Mouse (Mus musculus): ENCODE measurements at regions not wholly inside any gene's neighbourhood (a gene's known extent, or its start where the extent isn't known, plus 50 kb on each side); places are given as distances from the start of the nearest gene placed in this dataset.

DNA sequence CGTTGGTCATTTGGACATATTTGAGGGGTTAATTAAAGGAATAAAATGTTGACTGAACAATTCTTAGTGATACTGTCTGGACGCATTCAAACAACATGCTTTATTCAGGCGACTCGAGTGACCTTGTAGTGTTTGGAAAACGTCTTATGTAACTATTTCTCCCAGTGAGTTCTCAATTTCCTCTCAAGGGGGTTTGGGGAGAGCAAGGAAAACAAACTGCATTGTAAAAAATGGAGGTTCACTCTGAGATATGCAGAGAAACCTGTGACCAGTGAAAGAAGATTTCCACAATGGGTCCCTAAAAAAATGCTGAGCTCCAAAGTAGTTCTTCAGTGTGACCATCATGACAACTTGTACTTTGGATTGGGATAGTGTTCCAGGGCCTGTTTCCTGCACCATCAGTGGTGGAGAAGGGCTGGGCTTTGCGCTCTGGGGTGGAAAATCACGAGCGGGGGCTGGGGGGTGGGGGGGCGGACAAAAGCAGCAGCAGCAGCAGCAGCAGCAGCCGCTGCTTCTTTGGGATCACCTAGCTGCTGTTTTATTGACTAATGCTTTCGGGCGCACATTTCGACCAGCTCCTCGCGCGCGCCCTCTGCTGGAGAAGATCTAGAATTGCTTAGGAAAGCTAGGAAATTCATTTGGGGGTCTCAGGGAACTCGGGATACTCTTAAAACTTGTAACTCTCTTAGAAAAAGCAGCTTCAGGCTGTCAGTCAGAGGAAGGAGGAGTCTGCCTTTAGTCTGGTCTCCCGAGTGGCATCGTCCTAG, 100.6 kb upstream of the Ralgapa2 start:
- Histone ChIP-seq H3K4me1 (ENCODE audit: control insufficient read depth, insufficient read depth, low read length) (peaks cover 4% of the 10 kb centered on the region; the same call in 1 of the 2 replicates), H3K27ac (ENCODE audit: low read depth, low read length) (no peak overlapping the region), H3K4me3 (ENCODE audit: low read length) (peak overlapping the region; percentile 22), H3K9me3 (ENCODE audit: control insufficient read depth, low read length) (no peaks in the 10 kb centered on the region), H3K27me3 (ENCODE audit: control insufficient read depth, insufficient read depth, low read length) (no peaks in the 10 kb centered on the region), H3K9ac (ENCODE audit: low read depth, low read length) (no peak overlapping the region), H3K36me3 (ENCODE audit: control insufficient read depth, insufficient read depth, low read length) (no peaks in the 10 kb centered on the region), H3K4me2 (replicated peaks; ENCODE audit: low read depth, low read length) (peak overlapping the region; percentile 45)
- WGBS: 7% methylated on average over 20 of the region's 20 CpGs
- no peak; the same call in 1 of the 2 replicates for ATAC-seq (ENCODE audit: low FRiP score, low TSS enrichment)

DNA sequence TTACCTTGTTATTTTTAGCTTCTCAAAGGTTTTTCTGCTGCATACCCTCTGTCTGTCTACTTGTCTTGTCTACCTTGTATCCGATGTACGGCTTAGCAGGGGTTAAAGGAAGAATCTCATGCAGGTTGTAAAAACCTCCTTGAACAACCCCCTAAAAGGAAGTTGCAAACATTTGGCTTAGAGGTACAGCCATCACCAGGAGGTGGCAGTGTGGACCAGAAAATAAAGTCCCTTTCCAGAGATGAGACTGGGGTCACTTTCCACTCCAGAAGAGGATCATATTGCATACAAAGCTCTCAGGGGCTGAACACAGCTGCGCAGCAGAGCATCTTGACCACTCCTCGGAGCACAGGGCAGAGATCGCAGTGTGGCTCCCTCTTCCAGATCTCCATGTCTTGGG, 109.0 kb upstream of the Ralgapa2 start:
- peak; percentile 92 for ATAC-seq (ENCODE audit: low FRiP score, low TSS enrichment)
- Histone ChIP-seq H3K4me3 (ENCODE audit: low read length) (no peak overlapping the region), H3K4me1 (ENCODE audit: control insufficient read depth, insufficient read depth, low read length) (no peaks in the 10 kb centered on the region), H3K27ac (ENCODE audit: low read depth, low read length) (no peak overlapping the region), H3K27me3 (ENCODE audit: control insufficient read depth, insufficient read depth, low read length) (no peaks in the 10 kb centered on the region; the same call in 1 of the 2 replicates), H3K9ac (ENCODE audit: low read depth, low read length) (no peak overlapping the region), H3K9me3 (ENCODE audit: control insufficient read depth, low read length) (no peaks in the 10 kb centered on the region), H3K4me2 (replicated peaks; ENCODE audit: low read depth, low read length) (no peak overlapping the region), H3K36me3 (ENCODE audit: control insufficient read depth, insufficient read depth, low read length) (no peaks in the 10 kb centered on the region)
- 6% methylated on average over 5 of the region's 5 CpGs for WGBS

DNA sequence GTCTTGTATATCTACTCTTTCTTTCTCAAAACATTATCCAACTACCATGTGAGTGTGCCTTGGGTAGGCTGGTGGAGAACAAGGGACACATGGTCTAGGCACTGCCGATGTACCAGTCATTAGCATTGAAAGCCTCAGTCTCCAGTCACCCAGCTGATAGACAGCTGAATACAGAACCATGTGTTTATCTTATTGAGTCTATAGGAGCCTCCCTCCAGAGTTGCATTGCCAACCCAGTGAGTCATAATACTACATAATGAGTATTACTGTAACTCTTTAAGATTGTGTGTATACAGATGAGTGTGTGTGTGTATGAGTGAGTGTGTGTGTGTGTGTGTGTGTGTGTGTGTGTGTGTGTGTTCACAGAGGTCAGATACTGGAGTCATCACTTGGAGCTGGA, 110.9 kb upstream of the Ralgapa2 start:
- H3K9ac ChIP-seq (ENCODE audit: low read depth, low read length): no peak overlapping the region
- no peak overlapping the region for H3K4me3 ChIP-seq (ENCODE audit: low read length)
- no peaks in the 10 kb centered on the region for H3K9me3 ChIP-seq (ENCODE audit: control insufficient read depth, low read length)
- H3K36me3 ChIP-seq (ENCODE audit: control insufficient read depth, insufficient read depth, low read length): no peaks in the 10 kb centered on the region
- no peak overlapping the region for H3K27ac ChIP-seq (ENCODE audit: low read depth, low read length)
- H3K4me2 ChIP-seq (replicated peaks; ENCODE audit: low read depth, low read length): no peak overlapping the region
- WGBS: 86% methylated on average over 1 of the region's 1 CpGs
- no peaks in the 10 kb centered on the region; the same call in 1 of the 2 replicates for H3K27me3 ChIP-seq (ENCODE audit: control insufficient read depth, insufficient read depth, low read length)
- no peak for ATAC-seq (ENCODE audit: low FRiP score, low TSS enrichment)
- no peaks in the 10 kb centered on the region for H3K4me1 ChIP-seq (ENCODE audit: control insufficient read depth, insufficient read depth, low read length)

DNA sequence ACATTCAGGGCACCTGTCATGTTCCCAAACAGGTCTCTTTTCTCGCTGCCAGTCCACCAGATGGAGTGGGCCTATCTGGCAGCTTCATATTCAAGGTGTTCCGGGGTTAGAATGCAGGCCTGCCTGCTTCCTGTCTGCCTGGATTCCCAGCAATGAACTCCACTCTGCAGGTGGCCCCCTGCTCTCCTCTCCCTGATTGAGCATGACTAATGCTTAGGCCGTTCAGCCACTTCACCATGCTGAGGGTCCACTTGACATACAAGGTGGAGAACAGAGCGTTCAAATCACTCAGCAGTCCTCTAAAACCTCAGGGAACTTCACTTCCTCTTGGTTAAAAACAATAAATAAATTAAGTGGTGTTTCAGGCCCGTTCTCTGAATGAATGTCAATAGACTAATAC, 112.1 kb upstream of the Ralgapa2 start:
- no peak overlapping the region for H3K27ac ChIP-seq (ENCODE audit: low read depth, low read length)
- no peak overlapping the region for H3K4me2 ChIP-seq (replicated peaks; ENCODE audit: low read depth, low read length)
- no peak overlapping the region for H3K4me3 ChIP-seq (ENCODE audit: low read length)
- no peaks in the 10 kb centered on the region for H3K9me3 ChIP-seq (ENCODE audit: control insufficient read depth, low read length)
- H3K36me3 ChIP-seq (ENCODE audit: control insufficient read depth, insufficient read depth, low read length): no peaks in the 10 kb centered on the region
- no peaks in the 10 kb centered on the region for H3K4me1 ChIP-seq (ENCODE audit: control insufficient read depth, insufficient read depth, low read length)
- WGBS: 42% methylated on average over 5 of the region's 5 CpGs
- H3K27me3 ChIP-seq (ENCODE audit: control insufficient read depth, insufficient read depth, low read length): no peaks in the 10 kb centered on the region; the same call in 1 of the 2 replicates
- no peak for ATAC-seq (ENCODE audit: low FRiP score, low TSS enrichment)
- H3K9ac ChIP-seq (ENCODE audit: low read depth, low read length): no peak overlapping the region

DNA sequence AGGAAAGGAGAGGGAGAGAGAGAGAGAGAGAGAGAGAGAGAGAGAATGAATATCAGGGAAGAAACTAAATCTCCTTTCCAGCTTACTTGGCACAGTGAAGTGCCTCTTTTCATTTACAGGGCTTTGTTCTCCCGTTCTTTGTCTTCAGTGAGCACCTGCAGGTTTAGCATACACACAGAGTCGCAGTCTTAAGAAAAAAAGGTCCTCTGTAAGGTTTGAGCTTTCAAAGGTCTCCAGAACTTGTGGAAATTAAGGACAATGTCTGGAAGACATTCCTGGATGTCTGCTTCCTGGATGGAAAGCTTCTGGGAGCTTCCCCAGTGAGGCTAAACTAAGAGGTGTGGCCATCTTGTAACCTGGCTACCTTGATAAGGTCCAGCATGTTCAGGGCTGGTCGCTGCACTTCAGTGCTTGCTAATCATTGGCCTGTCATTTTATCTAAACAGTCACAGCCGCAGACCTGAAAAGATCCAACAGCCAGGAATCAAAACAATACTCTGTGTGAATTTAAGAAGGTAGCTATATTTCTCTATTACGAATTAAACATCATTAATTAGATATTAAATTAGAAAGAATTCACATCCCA, 113.1 kb upstream of the Ralgapa2 start:
- H3K9ac ChIP-seq (ENCODE audit: low read depth, low read length): no peak overlapping the region
- no peaks in the 10 kb centered on the region for H3K4me1 ChIP-seq (ENCODE audit: control insufficient read depth, insufficient read depth, low read length)
- H3K9me3 ChIP-seq (ENCODE audit: control insufficient read depth, low read length): no peaks in the 10 kb centered on the region
- H3K4me2 ChIP-seq (replicated peaks; ENCODE audit: low read depth, low read length): no peak overlapping the region
- WGBS: 56% methylated on average over 5 of the region's 5 CpGs
- H3K27me3 ChIP-seq (ENCODE audit: control insufficient read depth, insufficient read depth, low read length): no peaks in the 10 kb centered on the region; the same call in 1 of the 2 replicates
- ATAC-seq (ENCODE audit: low FRiP score, low TSS enrichment): no peak
- H3K36me3 ChIP-seq (ENCODE audit: control insufficient read depth, insufficient read depth, low read length): no peaks in the 10 kb centered on the region
- H3K4me3 ChIP-seq (ENCODE audit: low read length): no peak overlapping the region
- H3K27ac ChIP-seq (ENCODE audit: low read depth, low read length): no peak overlapping the region

DNA sequence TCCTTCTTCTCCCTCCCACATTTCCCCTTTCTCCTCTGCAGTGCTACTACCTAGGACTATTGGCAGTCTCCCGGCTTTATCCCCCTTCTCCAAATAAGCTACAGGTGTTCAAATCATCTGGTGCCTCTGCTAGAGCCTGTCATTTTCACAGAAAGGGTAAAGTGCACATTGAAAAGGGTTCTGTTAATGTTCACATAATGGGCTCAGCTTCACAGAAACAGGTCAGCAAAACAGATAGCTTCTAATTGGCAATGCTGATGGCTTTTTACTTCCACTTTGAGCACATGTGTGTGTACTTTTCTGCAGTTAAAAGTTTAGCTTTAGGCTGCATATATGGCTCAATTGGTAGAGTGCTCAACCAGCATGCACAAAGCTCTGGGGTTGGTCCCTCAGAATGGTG, 114.4 kb upstream of the Ralgapa2 start:
- Histone ChIP-seq H3K4me3 (ENCODE audit: low read length) (no peak overlapping the region), H3K36me3 (ENCODE audit: control insufficient read depth, insufficient read depth, low read length) (no peaks in the 10 kb centered on the region), H3K4me2 (replicated peaks; ENCODE audit: low read depth, low read length) (no peak overlapping the region), H3K4me1 (ENCODE audit: control insufficient read depth, insufficient read depth, low read length) (no peaks in the 10 kb centered on the region), H3K9ac (ENCODE audit: low read depth, low read length) (no peak overlapping the region), H3K27ac (ENCODE audit: low read depth, low read length) (no peak overlapping the region), H3K27me3 (ENCODE audit: control insufficient read depth, insufficient read depth, low read length) (no peaks in the 10 kb centered on the region; the same call in 1 of the 2 replicates), H3K9me3 (ENCODE audit: control insufficient read depth, low read length) (no peaks in the 10 kb centered on the region)
- ATAC-seq (ENCODE audit: low FRiP score, low TSS enrichment): no peak
- WGBS: 40% methylated on average over 1 of the region's 1 CpGs

DNA sequence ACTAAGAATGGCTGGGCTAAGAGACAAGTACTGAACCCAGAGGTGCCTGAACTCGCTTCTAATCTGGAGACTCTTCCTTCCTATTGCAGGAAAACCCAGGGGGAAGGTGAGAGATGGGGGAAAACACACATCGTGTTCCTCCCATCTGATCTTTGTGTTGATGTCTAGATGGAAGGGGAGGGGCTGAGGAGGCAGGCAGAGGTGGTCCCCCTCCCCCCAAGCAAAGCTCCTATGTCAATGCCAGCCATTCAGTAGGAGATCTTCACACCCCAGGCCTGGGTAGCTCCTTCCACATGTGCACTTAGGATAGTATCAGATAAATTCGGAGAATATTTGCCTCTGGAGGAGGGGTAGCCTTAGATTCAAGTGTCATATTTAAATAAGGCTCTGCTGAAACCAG, 118.0 kb upstream of the Ralgapa2 start:
- ATAC-seq (ENCODE audit: low FRiP score, low TSS enrichment): no peak
- Histone ChIP-seq H3K4me2 (replicated peaks; ENCODE audit: low read depth, low read length) (no peak overlapping the region), H3K4me1 (ENCODE audit: control insufficient read depth, insufficient read depth, low read length) (no peaks in the 10 kb centered on the region), H3K27ac (ENCODE audit: low read depth, low read length) (no peak overlapping the region), H3K9me3 (ENCODE audit: control insufficient read depth, low read length) (no peaks in the 10 kb centered on the region), H3K36me3 (ENCODE audit: control insufficient read depth, insufficient read depth, low read length) (no peaks in the 10 kb centered on the region), H3K9ac (ENCODE audit: low read depth, low read length) (no peak overlapping the region), H3K4me3 (ENCODE audit: low read length) (no peak overlapping the region), H3K27me3 (ENCODE audit: control insufficient read depth, insufficient read depth, low read length) (no peaks in the 10 kb centered on the region)
- WGBS: 77% methylated on average over 3 of the region's 3 CpGs

DNA sequence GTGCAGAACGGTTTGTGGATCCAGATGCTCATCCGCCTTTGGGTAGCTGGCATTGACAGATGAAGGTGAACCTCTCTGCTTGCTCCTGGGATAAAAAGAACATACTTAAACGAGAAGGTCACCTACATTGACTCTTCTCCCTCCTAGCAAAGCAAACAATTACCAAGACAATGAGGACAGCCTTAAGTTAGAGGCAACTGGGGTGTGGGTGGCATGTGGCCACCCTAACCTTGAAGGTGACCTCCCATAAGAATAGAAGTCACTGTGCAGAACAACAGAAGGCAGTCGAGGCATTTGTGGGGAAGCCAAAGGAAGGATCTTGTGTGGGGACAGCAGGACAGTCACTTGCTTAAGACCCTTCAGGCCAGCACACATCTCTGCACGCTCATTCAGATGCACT, 119.0 kb upstream of the Ralgapa2 start:
- Histone ChIP-seq H3K9ac (ENCODE audit: low read depth, low read length) (no peak overlapping the region), H3K4me1 (ENCODE audit: control insufficient read depth, insufficient read depth, low read length) (no peaks in the 10 kb centered on the region), H3K27me3 (ENCODE audit: control insufficient read depth, insufficient read depth, low read length) (no peaks in the 10 kb centered on the region), H3K36me3 (ENCODE audit: control insufficient read depth, insufficient read depth, low read length) (no peaks in the 10 kb centered on the region), H3K27ac (ENCODE audit: low read depth, low read length) (no peak overlapping the region), H3K9me3 (ENCODE audit: control insufficient read depth, low read length) (no peaks in the 10 kb centered on the region), H3K4me3 (ENCODE audit: low read length) (no peak overlapping the region), H3K4me2 (replicated peaks; ENCODE audit: low read depth, low read length) (no peak overlapping the region)
- WGBS: 74% methylated on average over 5 of the region's 5 CpGs
- no peak for ATAC-seq (ENCODE audit: low FRiP score, low TSS enrichment)

DNA sequence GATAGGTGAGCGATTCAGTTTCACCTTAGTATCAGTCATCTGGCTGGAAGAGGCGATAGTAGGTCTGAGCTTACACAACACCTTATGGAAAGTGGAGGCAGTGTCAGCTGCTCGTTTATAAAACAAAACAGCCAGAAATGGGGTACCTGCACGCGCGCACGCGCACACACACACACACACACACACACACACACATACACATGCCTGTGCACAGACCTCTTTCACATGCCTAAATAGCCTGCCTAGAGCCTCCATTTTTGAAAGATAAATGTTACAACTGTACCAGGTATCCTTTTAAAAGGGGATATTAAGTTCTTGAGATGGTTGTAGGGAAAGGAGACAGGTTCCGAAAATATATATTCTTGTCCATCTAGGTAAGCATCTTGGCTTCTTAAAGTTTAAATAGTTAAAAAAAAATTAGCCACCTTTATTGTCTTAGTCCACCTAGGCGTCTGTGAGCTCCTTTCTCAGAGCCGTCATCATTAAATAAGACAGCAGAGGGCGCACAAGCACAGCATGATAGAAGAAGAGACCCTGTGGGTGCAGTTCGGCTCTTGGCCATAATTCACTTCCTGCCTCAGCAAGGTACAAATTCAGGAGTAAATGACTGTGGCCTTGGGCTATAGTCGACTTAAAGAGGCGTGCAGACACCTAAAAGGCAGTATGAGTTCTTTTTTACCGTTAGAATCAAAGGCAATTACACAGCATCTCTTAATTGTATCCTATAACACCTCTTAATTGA, 121.4 kb upstream of the Ralgapa2 start:
- ATAC-seq (ENCODE audit: low FRiP score, low TSS enrichment): peak; percentile 43
- 50% methylated on average over 16 of the region's 16 CpGs for WGBS
- no peak overlapping the region for H3K27ac ChIP-seq (ENCODE audit: low read depth, low read length)
- H3K27me3 ChIP-seq (ENCODE audit: control insufficient read depth, insufficient read depth, low read length): no peaks in the 10 kb centered on the region
- H3K4me1 ChIP-seq (ENCODE audit: control insufficient read depth, insufficient read depth, low read length): no peaks in the 10 kb centered on the region
- H3K9me3 ChIP-seq (ENCODE audit: control insufficient read depth, low read length): no peaks in the 10 kb centered on the region
- no peak overlapping the region for H3K4me3 ChIP-seq (ENCODE audit: low read length)
- H3K4me2 ChIP-seq (replicated peaks; ENCODE audit: low read depth, low read length): no peak overlapping the region
- no peak overlapping the region for H3K9ac ChIP-seq (ENCODE audit: low read depth, low read length)
- H3K36me3 ChIP-seq (ENCODE audit: control insufficient read depth, insufficient read depth, low read length): no peaks in the 10 kb centered on the region

Data from kidney, embryonic 14.5 days (tissue).